Mouse (Mus musculus): Measurements from ENCODE around the gene Apba2. TPM values are rescaled to one million over a fixed set of nuclear protein-coding genes. Genes with fewer than 3 reads are reported as not detected.

Apba2 gene
- not detected in 2 replicates for total RNA-seq (2017)

DNA sequence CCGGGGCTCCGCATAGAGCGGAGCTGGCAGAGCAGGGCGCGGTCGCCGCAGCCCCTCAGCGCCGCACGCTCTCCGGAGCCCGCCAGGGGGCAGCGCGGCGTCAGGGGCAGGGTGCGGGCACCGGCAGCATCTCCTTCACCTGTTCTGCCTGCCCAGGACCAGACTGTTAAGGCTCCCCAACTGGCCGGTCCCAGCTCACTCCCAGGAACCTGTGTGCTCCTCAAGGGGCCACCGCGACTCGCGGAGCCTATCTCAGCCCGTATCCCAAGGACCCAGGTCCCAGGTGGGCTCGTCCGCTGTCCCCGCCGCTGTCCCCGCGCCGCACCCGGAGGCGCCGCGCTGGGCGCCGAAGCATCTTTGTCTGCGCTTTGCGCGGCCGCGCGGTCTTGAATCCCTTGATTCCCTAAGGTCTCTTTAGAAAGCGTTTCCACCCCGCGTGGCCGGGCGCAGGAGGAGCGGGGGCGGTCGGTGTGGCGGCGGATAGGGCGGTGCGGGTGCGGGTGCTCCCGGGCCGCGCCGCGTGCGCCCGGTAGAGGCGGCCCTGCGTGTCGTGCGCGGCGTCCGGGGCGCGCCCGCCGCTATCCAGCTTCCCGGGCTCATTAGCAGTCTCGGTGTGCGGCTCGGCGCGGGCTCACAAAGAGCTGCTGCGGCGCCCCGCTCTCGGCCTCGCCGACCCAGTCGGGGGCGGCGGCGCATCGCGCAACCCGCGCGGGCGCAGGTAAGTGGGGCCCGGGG, at the start of gene Apba2:
Gene Apba2, plus strand, starts transcription at position 171 of the 735 bp plus-strand sequence.
- ATAC-seq (replicated peaks; ENCODE audit: low read depth, poor library complexity, severe bottlenecking): no peak

DNA sequence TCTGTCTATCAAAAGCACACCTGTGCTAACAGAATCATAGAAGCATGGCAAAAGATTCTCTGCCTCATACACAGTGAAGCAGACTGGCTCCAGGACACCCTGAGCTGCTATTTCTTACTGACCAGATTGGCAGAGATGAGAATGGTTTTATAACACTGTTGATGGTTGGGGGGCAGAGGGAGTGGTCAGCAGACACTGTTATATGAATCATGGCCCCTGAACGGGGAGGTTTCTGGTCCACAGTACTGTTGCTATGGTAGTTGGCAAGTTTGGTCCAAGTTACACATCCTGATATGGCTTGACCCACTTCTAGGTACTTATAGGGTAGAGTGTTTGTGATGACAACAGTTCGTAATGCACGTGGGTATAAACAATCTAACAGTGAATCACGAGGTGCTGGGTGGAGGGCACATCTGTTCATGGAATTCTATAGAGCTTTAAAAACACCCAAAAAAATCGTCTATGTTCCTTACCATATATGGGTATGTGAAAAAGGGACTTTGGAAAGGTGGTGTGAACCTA, 49.6 kb upstream of the Apba2 start:
- no peak for ATAC-seq (replicated peaks; ENCODE audit: low read depth, poor library complexity, severe bottlenecking)

DNA sequence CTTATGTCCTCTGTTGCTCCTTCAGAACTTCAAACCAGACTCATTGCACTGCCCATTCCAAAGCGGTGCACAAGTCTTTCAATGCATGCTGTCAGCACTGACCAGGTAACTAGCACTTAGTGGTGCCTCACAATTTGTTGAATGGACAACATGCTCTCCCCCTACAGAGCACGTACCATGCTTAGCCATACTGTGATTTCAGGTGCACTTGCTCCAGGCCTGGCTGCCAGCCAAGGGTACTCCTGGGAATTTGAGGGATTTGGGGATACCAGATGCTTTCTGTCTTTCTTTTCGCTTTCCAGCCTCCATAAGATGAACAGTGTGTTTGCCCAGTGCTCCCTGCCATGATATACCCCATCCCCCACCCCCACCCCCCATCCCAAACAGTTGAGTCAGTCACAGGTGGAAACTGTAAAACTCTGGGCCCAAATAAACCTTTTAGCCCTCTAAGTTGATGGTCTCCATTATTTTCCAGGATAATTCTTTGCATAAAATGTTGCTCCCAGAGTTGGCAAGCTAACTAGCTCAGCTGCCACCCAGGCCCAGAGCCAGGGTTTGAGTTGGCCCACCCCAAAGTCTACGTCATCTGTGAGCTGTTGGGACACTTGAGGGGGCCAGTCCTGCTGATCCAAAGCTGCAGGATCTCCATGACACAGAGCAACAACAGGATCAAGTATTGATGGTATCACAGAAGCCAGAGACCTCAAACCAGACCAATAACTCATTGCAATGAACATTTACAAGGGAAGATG, 48.9 kb upstream of the Apba2 start:
- no peak for ATAC-seq (replicated peaks; ENCODE audit: low read depth, poor library complexity, severe bottlenecking)

DNA sequence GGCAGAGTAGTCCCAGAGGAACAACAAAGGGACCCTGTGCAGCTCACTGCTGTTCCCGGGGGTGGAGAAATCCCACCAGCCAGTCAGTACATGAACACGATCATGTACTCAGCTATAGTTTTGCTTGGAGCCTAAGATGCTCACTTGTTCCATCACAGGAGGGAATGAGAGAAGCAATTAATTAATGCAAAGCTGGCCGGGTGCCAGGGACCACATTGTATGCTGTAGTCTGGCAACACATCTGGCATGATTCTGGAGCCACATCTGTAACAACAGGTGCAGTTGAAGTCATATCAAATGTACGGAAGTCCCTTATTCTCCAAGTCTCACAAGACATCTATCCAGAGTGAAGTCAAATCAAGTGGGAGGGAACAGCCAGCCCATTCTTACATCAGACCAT, 45.3 kb upstream of the Apba2 start:
- ATAC-seq (replicated peaks; ENCODE audit: low read depth, poor library complexity, severe bottlenecking): no peak

DNA sequence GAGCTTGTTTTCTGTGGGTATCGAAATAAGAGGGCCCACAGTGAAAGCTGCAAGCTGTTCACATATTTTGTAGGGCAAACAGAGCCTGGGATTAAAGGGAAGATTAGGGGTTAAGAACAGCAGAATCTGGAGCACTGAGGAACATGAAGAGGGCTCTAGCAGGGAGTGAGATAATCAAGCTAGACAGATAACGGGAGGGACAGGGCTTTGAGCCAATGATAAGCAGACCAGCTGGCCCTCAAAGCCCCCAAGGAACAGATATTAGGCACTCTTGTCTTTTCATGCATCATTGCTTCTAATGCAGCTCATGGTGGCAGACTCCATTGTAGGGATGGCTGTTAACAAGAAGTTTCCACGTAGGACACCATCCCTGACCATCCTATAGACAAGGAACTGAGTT, 44.8 kb upstream of the Apba2 start:
- no peak for ATAC-seq (replicated peaks; ENCODE audit: low read depth, poor library complexity, severe bottlenecking)

DNA sequence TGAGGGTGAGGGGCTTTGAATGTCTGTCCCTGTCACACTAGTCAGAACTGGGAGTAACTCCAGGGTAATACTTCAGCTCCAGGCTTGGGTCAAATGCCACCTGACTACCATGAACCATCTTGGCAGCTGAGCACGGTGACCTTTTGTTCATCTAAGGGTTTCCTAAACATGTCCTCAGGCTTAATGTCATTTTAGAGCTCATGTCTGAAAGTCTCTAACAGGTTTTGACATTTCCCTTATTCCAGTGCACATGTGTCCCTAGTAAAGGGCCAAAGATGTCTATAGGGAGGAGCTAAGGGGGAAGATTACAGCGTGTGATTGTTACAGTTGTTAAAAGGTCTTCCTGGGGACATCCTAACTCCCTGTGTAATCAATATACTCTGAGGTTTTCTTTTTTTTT, 43.7 kb upstream of the Apba2 start:
- no peak for ATAC-seq (replicated peaks; ENCODE audit: low read depth, poor library complexity, severe bottlenecking)

DNA sequence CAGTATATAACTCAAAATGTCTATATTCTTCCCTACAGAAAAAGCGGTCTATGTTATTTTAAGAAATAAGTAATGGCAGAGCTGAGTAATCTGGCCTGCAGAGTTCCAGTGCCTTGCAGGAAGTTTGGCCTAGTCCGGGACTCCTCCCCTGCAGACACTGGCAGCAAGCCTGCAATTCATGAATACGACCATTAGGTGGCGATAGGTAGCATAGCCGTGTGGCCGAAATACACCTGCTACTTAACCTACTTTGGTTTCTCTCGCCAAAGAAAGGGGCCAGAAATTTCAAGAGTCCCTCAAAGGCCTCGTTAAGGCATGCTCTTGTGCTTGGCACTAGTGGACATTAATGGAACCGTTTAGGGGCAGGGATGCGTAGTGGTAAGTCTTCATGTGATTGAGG, 4.1 kb upstream of the Apba2 start:
- ATAC-seq (replicated peaks; ENCODE audit: low read depth, poor library complexity, severe bottlenecking): no peak

DNA sequence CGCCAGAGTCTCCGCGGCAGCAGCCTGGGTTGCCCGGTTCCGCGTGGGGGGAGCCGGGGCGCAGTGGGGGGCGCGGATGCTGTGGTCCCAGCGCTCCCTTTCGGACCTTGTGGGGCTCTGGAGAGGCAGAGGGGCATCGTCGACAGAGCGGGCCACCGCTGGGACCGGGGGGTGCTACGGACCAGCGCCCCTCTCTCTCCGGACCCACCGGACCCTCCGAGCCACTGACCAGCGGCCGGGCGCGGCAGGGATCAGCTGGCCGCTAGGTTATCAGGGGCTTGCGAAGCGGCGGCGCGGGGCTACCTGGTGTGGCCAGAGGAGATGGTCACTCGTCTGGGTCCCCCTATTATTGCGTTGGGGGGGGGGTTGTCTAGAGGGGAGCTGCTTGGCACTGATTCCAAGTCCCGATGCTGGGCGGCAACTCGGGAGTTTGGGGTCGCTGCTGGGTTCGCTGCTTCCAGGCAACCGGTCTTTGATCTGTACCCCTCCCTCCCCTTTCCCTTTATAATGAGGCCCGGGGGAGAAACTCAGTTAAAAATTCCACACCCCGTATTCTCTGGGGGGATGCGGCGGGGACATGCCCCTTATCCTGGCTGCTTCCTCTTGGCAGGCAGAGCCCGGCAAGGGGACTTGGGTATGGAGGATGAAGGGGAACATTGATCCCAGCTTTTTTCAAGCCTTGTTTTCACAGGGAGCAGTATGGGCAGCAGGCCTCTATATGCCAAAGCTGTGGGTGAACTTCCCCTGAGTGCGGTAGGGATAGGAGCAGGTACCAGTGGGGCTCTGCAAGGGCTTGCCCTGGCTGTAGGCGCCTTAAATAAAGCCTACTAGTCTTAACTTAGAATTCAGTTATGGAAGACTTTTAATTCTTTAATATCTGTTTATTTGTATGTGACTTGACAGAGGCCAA, 1.0 kb downstream of the Apba2 start:
- no peak for ATAC-seq (replicated peaks; ENCODE audit: low read depth, poor library complexity, severe bottlenecking)

DNA sequence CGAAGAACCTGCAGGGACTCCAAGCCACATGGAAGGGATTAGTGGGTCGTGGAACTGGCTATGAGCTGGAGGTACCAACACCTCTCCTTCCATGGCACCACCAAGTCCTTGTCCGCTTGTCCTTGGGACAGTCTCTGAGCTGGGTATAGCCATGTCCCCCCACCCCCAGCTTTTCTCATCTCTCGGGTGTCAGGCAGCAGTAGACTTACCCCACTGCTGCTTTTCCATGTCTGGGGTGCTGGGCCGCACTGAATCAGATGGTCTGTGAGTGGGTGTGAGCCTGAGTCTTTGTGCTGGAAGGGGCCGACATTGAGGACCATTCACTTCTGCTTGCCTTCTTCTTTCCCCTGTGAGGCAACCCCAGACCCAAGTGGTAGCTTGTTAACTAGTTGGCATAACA, 2.1 kb downstream of the Apba2 start:
- ATAC-seq (replicated peaks; ENCODE audit: low read depth, poor library complexity, severe bottlenecking): no peak

DNA sequence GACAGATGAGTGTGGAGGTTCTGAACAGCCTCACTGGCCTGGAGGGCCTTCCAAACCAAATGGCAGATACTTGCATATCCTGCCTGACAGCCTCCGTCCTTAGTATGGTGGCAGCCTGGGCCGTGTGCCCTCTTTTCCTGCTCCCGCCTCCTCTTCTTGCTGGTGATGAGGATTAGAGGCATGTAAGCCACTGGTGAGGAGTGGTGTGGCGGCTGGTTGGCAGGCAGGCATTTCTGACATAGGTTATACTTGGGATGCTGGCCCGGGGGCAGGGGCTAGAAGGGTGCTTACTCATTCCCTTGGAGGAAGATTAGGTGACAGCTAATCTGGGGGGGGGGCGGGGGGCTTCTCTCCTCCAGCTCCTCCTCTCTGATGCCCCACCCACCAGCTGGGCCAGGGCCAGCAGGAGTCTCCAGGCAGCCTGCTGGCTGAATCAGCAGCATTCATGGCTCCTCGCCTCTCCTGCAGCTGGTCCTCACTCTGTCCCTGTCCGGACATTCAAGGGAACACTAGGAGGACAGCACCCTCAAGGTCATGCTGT, 3.3 kb downstream of the Apba2 start:
- ATAC-seq (replicated peaks; ENCODE audit: low read depth, poor library complexity, severe bottlenecking): no peak

DNA sequence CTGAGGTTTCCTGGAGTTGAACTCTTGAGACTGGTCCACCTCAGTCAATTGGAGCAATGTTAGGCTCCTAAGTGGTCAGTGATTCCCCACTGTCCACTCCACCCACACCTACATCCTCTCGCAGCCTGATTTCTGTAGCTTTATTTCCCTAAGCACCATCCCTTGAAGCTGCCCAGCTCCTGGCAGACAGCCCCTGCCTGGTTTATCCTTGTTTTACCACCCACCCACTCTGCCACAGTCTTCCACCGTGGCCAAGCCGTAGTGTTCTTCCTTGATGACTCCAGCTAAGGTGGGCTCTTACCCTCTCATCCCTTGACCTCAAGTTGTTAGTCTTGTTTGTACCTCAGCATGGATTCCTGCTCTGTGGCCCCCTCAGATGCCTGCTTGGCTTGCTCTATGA, 4.1 kb downstream of the Apba2 start:
- ATAC-seq (replicated peaks; ENCODE audit: low read depth, poor library complexity, severe bottlenecking): no peak

DNA sequence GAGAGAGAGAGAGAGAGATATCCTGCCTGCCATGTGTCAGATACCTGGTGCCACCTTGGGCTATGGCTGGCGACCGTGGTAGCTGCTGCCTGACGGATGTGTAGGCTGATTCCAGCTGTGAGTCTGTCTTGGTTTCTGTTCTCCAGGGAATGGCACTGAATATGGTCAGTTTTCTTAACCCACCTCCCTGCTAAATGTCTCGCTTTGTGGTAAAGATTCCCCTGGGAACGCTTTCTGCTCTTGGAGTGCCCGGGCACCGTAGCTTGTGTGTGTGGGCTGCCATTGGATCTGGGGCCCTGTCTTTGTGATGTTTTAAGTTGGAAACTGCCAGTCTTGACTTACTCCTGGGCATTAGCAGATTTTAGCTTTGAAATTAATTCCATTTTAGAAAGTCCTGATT, 7.3 kb downstream of the Apba2 start:
- no peak for ATAC-seq (replicated peaks; ENCODE audit: low read depth, poor library complexity, severe bottlenecking)

DNA sequence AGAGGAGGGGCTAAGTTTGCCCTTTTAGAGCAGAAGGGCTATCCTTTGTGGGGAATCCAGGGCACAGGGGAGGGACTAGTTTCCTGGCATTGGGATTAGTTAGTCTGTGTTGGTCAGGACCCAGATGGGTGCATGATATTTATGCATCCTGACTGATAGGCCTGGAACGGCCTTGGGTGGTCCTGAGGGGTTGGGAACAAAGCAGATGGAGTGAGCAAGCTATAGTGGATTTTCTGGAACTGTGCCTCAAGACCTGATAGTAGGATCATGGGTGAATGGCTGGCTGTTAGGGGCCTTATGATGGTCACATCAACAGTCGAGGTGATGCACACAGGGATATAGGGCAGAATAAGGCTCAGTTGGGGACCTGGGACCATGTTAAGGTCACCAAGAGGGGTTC, 8.4 kb downstream of the Apba2 start:
- no peak for ATAC-seq (replicated peaks; ENCODE audit: low read depth, poor library complexity, severe bottlenecking)

DNA sequence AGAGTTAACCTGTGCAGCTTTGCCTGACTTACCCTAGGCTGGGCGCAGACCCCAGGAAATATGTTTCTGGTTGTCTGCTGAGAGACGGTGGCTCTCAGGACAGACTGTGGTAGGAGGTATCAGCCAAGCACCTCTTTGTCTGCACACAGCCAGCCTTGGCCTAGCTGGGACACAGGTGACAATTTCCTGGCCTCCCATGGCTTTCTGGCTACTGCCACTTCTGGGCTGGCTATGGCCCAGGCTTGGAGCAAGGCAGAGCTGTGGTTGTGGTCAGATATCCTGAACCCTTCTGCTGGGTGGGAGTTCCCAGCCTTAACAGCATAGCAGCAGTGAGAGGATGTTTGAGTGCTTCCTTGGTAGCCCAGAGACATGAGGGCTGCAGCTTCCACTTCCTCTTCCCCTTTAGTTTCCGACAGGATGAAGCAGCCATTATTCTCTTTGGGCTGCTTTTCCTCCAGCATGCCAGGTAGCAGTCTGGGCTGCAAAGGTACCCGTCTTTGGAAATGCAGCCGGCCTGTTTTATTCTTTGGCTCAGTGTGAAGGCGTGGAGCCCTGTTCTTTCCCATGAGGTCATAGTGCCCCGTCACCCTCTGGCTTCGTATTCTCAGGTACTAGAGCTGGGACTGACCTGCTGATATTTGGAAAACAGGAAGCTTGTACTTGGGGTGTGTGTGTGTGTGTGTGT, 9.2 kb downstream of the Apba2 start:
- ATAC-seq (replicated peaks; ENCODE audit: low read depth, poor library complexity, severe bottlenecking): no peak

DNA sequence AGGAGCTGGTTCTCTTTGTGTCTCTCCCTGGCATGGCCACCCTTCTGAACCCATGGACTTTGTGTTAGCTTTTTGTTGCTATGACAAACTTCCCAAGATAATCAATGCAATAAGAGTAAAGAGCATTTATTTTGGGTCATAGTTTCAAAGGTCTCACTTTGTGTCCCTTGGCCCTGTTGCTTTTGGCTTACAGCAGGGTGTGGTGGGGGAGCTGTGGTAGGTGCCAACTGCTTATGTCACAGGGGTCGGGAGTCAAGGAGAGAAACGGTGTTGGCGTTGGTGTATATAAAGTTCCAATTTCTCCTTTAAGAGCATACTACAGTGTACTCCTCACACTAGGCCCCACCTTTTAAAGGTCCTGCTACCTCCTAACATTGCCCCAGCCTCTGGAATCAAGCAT, 12.1 kb downstream of the Apba2 start:
- no peak for ATAC-seq (replicated peaks; ENCODE audit: low read depth, poor library complexity, severe bottlenecking)

DNA sequence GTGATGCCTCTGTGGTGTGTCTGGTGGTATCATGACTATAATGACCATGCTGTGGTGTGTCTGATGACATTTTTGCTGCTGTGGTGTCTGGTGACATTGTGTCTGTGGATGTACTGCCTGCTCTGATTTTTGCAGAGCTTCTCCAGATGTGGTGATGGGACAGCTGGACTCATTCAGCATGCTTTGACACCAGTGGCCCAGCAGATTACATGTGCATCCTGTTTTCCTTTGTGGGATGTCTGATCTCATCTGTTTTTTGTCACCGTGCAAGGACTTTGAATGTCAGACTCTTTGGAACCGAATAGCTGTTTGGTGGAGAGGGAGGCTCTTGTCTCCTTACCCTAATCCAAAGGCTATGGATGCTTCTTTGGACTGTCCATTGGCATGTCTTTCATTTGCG, 13.8 kb downstream of the Apba2 start:
- no peak for ATAC-seq (replicated peaks; ENCODE audit: low read depth, poor library complexity, severe bottlenecking)

DNA sequence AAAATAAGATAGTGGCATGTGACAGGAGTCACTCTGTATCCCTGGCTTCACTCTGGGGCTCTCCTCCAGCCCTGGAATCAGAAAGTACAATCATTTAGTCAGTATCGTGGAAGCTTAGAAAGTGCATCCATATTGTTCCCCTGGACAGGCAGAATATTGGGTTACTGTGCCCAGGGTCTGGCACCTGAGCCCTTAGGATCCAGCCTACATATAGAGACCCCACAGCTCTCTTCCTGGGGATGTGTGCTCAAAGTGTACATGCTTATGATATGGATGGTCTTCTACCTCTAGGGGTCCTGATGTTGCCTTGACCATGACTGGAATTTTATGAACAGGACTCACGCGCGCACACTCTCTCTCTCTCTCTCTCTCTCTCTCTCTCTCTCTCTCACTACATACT, 14.4 kb downstream of the Apba2 start:
- no peak for ATAC-seq (replicated peaks; ENCODE audit: low read depth, poor library complexity, severe bottlenecking)

DNA sequence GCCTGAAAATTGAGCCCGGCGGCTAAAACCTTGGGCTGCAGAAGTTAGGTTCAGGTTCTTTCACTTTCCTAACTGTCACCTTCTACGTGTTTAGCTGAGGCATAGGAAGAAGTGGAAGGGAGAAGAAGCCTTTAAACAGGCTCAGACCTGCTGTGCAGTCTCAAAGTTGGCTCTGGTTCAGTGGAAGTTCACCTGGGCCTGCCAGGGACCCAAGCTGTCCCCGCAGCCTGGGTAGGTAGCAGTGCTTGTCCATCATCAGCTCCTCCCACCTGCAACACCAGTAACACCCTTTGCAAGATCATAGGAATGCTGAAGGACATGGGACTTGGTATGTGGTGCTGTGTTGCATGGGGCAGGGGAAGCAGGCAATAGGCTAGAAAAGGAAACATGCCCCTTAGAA, 17.6 kb downstream of the Apba2 start:
- no peak for ATAC-seq (replicated peaks; ENCODE audit: low read depth, poor library complexity, severe bottlenecking)

DNA sequence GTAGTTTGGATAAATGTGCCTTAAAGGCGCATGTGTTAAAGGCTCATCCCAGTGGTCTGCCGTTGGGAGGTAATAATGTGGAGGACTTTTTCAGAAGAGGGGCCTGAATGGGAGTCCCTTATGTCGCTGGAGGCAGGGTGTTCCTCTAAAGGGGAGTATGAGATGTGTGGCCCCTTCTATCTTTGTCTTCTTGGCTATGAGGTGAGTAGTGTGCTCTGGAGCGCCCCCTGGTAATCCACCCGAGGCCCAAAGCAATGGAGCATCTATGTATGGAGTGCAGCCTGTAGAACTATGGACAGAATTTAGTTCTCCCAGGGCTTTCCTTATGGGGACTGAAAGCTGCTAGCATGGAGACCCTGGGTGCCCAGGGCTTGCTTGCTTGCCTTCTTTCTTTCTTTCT, 18.0 kb downstream of the Apba2 start:
- ATAC-seq (replicated peaks; ENCODE audit: low read depth, poor library complexity, severe bottlenecking): no peak
